Mouse (Mus musculus): ENCODE data around the gene Cdyl2. TPM values are rescaled to one million over a fixed set of nuclear protein-coding genes. Genes with fewer than 3 reads are reported as not detected.

Cdyl2 gene
- polyA plus RNA-seq, 1 experiment: 6.5 TPM

DNA sequence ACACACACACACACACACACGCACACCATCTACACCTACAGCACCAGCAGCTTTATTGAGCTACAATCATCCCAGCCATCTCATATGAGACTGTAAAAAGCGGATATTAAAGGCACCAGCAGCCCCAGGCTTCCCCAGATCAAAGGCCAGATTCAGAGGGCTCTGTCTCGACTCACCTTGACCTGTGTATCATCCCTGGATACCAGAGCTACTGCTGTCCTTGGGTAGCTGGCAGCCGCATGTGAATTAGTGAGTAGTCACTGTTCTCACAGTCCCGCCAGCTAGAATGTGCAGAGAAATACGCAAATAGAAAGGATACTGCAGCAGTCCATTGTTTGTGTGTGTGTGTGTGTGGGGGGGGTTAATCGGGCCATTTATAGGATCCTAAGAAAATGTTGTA, 204.1 kb downstream of the Cdyl2 start:
- no peak for DNase-seq
- WGBS: 87% methylated on average over 7 of the region's 7 CpGs
- Histone ChIP-seq H3K27ac (ENCODE audit: insufficient read depth, low read length) (no peak overlapping the region), H3K4me3 (replicated peaks; ENCODE audit: insufficient read depth, low read depth, low read length) (no peak overlapping the region), H3K4me1 (ENCODE audit: control insufficient read depth, insufficient read depth, low read length) (peaks cover 11% of the 10 kb centered on the region), H3K27me3 (ENCODE audit: control insufficient read depth, insufficient read depth, low read length) (no peaks in the 10 kb centered on the region)
- TF ChIP-seq POLR2A (IDR thresholded peaks at IDR 0.05; ENCODE audit: borderline replicate concordance, insufficient read depth, low read length) (no peak), CTCF (IDR thresholded peaks at IDR 0.05; ENCODE audit: borderline replicate concordance, insufficient read depth, low read depth, low read length) (no peak)

DNA sequence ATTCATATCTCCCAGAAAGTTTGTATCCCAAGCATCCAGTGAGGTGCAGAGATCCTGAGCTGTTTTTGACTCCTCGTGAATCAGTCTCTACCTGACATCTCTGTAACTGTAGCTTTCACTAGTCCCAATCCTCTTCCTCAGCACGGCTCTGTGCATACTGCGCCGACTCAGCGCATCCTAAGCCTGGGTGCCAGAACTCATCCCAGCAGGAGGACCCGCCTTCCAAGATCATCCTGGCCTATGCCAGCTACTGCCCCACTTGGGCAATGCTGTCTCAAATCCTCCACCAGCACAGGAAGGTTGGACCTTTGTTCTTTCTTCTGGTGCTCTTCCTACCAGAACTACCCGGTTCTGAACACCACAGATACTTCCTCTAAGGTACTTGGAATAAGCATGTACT, 207.9 kb downstream of the Cdyl2 start:
- DNase-seq: peak; percentile 75 to 84
- no peak for TF ChIP-seq CTCF (IDR thresholded peaks at IDR 0.05; ENCODE audit: borderline replicate concordance, insufficient read depth, low read depth, low read length)
- Histone ChIP-seq H3K4me3 (replicated peaks; ENCODE audit: insufficient read depth, low read depth, low read length) (no peak overlapping the region), H3K27ac (ENCODE audit: insufficient read depth, low read length) (no peak overlapping the region), H3K4me1 (ENCODE audit: control insufficient read depth, insufficient read depth, low read length) (peaks cover 32% of the 10 kb centered on the region), H3K27me3 (ENCODE audit: control insufficient read depth, insufficient read depth, low read length) (no peaks in the 10 kb centered on the region)
- 30% methylated on average over 7 of the region's 7 CpGs for whole genome bisulfite sequencing

Other genes starting within 250 kb of the Cdyl2 start
- gene Dynlrb2, start 228.0 kb downstream of the Cdyl2 start, polyA plus RNA-seq (2012; rRNA removed): 5.5 and 9.3 TPM in 2 replicates
- gene Cmc2, start 188.5 kb upstream of the Cdyl2 start, polyA plus RNA-seq (2012; rRNA removed): 23.1 and 28.2 TPM in 2 replicates
- gene Cenpn, start 188.7 kb upstream of the Cdyl2 start, polyA plus RNA-seq (2012; rRNA removed): 2.5 TPM in 2 replicates
- gene Atmin, start 210.4 kb upstream of the Cdyl2 start, polyA plus RNA-seq (2012; rRNA removed): 38.9 and 39.8 TPM in 2 replicates
- 2.5 and 2.8 TPM in 2 replicates for gene 1700030J22Rik, start 246.0 kb upstream of the Cdyl2 start, polyA plus RNA-seq (2012; rRNA removed)

Data from cerebellum, adult 2 months (tissue).